Mouse (Mus musculus): Measurements from ENCODE around the gene Bdh1. TPM values are rescaled to one million over a fixed set of nuclear protein-coding genes. Genes with fewer than 3 reads are reported as not detected.

Bdh1 gene
- polyA plus RNA-seq, 1 experiment from 2014 or later, result 6.2 TPM

GRCm38 (mm10) chr16:31413777-31414176 is 8.3 kb upstream of the Bdh1 start:
- Histone ChIP-seq H3K36me3 (no peaks in the 10 kb centered on the region), H3K4me3 (no peak overlapping the region), H3K9me3 (no peaks in the 10 kb centered on the region), H3K27me3 (no peaks in the 10 kb centered on the region), H3K9ac (no peak overlapping the region), H3K27ac (no peak overlapping the region), H3K4me2 (no peak overlapping the region), H3K4me1 (no peaks in the 10 kb centered on the region)
- 56% methylated on average over 3 of the region's 3 CpGs for WGBS
- ATAC-seq (ENCODE audit: borderline replicate concordance, extremely low read depth, low FRiP score, low TSS enrichment), result no peak

- Histone ChIP-seq H3K4me2 (no peak overlapping the region), H3K36me3 (no peaks in the 10 kb centered on the region), H3K4me1 (no peaks in the 10 kb centered on the region), H3K27ac (no peak overlapping the region), H3K4me3 (no peak overlapping the region), H3K9me3 (no peaks in the 10 kb centered on the region), H3K27me3 (no peaks in the 10 kb centered on the region), H3K9ac (no peak overlapping the region)
- no peak for ATAC-seq (ENCODE audit: borderline replicate concordance, extremely low read depth, low FRiP score, low TSS enrichment)
- whole genome bisulfite sequencing, result 49% methylated on average over 9 of the region's 9 CpGs
These were observed 6.1 kb upstream of the Bdh1 start for GRCm38 (mm10) chr16:31415885-31416450.

- H3K27ac ChIP-seq, result no peak overlapping the region
- ATAC-seq (ENCODE audit: borderline replicate concordance, extremely low read depth, low FRiP score, low TSS enrichment), result no peak
- H3K4me3 ChIP-seq, result no peak overlapping the region
- no peaks in the 10 kb centered on the region for H3K9me3 ChIP-seq
- no peak overlapping the region for H3K9ac ChIP-seq
- no peaks in the 10 kb centered on the region for H3K4me1 ChIP-seq
- H3K4me2 ChIP-seq, result no peak overlapping the region
- H3K36me3 ChIP-seq, result no peaks in the 10 kb centered on the region
- WGBS, result 46% methylated on average over 3 of the region's 3 CpGs
- H3K27me3 ChIP-seq, result no peaks in the 10 kb centered on the region
These were observed 3.4 kb upstream of the Bdh1 start for GRCm38 (mm10) chr16:31418704-31419103.

DNA sequence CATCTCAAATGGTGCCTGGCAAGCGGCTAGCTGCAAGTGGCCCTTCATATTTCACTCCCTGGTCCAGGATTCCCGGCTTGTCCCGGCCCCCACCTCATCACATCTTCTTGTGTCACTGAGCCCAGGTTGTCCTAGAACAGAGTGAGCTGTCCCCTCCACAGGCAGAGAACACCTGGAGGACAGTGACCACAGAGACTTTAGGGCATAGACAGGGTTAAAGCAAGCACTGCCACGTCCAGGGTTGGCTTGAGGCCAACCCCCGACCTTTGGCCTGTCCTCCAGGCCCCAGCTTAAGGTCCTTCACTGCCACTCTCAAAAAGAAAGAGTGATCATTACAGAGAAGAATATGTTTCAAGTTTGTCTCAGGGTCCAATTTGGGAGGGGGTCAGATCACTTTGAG is 2.6 kb upstream of the Bdh1 start:
- H3K27me3 ChIP-seq, result no peaks in the 10 kb centered on the region
- ATAC-seq (ENCODE audit: borderline replicate concordance, extremely low read depth, low FRiP score, low TSS enrichment), result no peak
- H3K9me3 ChIP-seq, result no peaks in the 10 kb centered on the region
- no peaks in the 10 kb centered on the region for H3K36me3 ChIP-seq
- H3K27ac ChIP-seq, result no peak overlapping the region
- H3K4me3 ChIP-seq, result no peak overlapping the region
- no peaks in the 10 kb centered on the region for H3K4me1 ChIP-seq
- no peak overlapping the region for H3K4me2 ChIP-seq
- 58% methylated on average over 5 of the region's 5 CpGs for WGBS
- H3K9ac ChIP-seq, result no peak overlapping the region

DNA sequence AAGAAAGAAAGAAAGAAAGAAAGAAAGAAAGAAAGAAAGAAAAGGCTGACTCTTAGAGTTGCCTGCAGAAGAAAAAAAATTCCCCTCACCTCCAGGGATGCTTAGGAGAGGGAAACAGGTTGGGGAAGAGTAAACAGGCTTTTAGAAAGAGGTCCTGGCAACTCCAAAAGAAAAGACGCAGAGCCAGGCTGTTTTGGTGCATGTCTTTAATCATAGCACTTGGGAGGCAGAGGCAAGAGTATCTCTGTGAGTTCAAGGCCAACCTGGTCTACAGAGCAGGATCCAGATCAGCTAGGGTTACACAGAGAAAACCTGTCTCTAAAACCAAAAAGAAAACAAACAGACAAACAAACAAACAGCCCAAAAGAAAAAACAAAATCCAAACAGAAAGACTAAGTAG is 642 bp downstream of the Bdh1 start:
- Histone ChIP-seq H3K27ac (no peak overlapping the region), H3K27me3 (peaks cover 16% of the 10 kb centered on the region), H3K36me3 (no peaks in the 10 kb centered on the region), H3K4me3 (no peak overlapping the region), H3K9ac (no peak overlapping the region), H3K4me2 (no peak overlapping the region), H3K4me1 (no peaks in the 10 kb centered on the region), H3K9me3 (no peaks in the 10 kb centered on the region)
- 56% methylated on average over 1 of the region's 1 CpGs for WGBS
- ATAC-seq (ENCODE audit: borderline replicate concordance, extremely low read depth, low FRiP score, low TSS enrichment), result no peak

DNA sequence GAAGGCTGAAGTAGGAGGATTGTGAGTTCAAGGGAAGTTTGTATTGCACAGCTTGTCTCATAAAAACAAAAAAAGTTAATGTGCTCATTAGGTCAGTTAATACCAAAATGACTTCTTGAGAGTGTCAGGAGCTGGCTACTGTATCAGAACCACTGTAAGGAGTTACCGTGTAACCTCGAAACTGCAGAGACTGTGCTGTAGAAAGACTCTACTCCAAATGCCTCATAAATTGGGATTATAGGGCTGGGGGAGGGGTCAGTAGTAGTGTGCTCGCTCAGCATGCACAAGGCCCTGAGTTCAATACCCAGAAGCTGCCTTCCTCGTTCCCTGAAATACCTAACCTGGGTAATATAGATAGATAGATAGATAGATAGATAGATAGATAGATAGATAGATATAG is 1.3 kb downstream of the Bdh1 start:
- H3K36me3 ChIP-seq, result no peaks in the 10 kb centered on the region
- H3K9ac ChIP-seq, result no peak overlapping the region
- no peak overlapping the region for H3K27ac ChIP-seq
- peaks cover 2% of the 10 kb centered on the region for H3K4me1 ChIP-seq
- WGBS, result 80% methylated on average over 4 of the region's 4 CpGs
- H3K9me3 ChIP-seq, result no peaks in the 10 kb centered on the region
- no peak for ATAC-seq (ENCODE audit: borderline replicate concordance, extremely low read depth, low FRiP score, low TSS enrichment)
- H3K27me3 ChIP-seq, result peaks cover 23% of the 10 kb centered on the region
- H3K4me3 ChIP-seq, result no peak overlapping the region
- no peak overlapping the region for H3K4me2 ChIP-seq

- ATAC-seq (ENCODE audit: borderline replicate concordance, extremely low read depth, low FRiP score, low TSS enrichment), result no peak
These were observed 2.5 kb downstream of the Bdh1 start for GRCm38 (mm10) chr16:31424416-31425187.

DNA sequence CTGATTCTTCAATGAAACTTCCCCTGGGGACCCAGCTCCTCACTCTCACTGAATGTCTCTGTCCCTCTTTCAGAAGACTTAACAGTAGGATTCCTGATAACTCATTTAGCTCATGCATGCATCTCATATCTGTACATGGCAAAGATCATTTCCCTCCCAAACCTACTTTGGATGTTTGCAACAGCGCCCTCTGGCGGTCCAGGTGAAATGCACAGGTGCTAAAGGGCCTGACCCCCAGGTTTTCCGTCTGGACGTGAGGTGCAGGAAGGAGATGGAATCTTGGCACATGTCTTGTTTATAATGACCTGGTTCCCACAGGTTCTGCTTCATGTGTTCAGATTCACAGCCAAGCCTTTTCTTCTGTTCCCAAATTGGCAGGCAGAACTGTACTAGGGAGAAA is 3.4 kb downstream of the Bdh1 start:
- H3K27ac ChIP-seq, result no peak overlapping the region
- H3K27me3 ChIP-seq, result peaks cover 36% of the 10 kb centered on the region
- H3K36me3 ChIP-seq, result no peaks in the 10 kb centered on the region
- no peak overlapping the region for H3K4me3 ChIP-seq
- no peak for ATAC-seq (ENCODE audit: borderline replicate concordance, extremely low read depth, low FRiP score, low TSS enrichment)
- WGBS, result 2% methylated on average over 4 of the region's 4 CpGs
- no peak overlapping the region for H3K9ac ChIP-seq
- H3K4me2 ChIP-seq, result no peak overlapping the region
- H3K9me3 ChIP-seq, result no peaks in the 10 kb centered on the region
- peaks cover 17% of the 10 kb centered on the region for H3K4me1 ChIP-seq

More at GRCm38 (mm10) chr16:31424416-31425187, 2.5 kb downstream of the Bdh1 start:
- no peak overlapping the region for H3K27ac ChIP-seq
- no peaks in the 10 kb centered on the region for H3K36me3 ChIP-seq
- H3K4me2 ChIP-seq, result no peak overlapping the region
- peaks cover 12% of the 10 kb centered on the region for H3K4me1 ChIP-seq
- 71% methylated on average over 4 of the region's 4 CpGs for WGBS
- H3K9me3 ChIP-seq, result no peaks in the 10 kb centered on the region
- no peak overlapping the region for H3K4me3 ChIP-seq
- H3K9ac ChIP-seq, result no peak overlapping the region
- peaks cover 33% of the 10 kb centered on the region for H3K27me3 ChIP-seq

DNA sequence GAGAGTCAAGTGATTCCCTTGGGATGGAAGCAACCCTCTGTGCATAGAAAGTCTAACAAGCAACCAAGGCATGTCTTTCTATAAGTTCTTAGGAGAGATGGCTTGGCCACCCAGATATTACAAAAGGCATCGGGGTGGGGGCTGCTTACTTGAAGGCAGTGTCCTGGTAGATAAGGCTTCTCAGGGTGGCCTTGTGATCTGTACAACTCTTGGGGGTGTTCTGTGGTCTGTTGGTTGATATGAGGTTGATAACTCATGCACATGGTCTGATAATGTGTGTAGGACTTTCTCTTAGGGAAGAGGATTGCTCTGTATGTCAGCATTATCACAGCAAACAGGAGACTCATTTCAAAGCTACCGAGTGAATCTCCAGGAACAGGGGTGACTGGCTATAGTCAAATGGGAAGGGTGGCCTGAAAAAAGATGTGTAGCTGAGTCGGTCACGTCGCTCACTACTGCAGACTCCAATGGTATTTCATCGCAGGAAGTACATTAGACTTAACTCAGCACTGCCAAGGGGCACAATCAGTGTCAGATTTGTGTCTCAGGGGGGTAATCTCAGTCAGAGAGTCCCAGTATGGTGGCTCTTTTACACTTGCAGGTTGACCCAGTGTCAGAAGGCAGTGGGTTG is 4.5 kb downstream of the Bdh1 start:
- 77% methylated on average over 6 of the region's 6 CpGs for WGBS
- peaks cover 17% of the 10 kb centered on the region for H3K4me1 ChIP-seq
- H3K9ac ChIP-seq, result no peak overlapping the region
- H3K4me2 ChIP-seq, result no peak overlapping the region
- no peaks in the 10 kb centered on the region for H3K36me3 ChIP-seq
- H3K27me3 ChIP-seq, result peaks cover 36% of the 10 kb centered on the region
- ATAC-seq (ENCODE audit: borderline replicate concordance, extremely low read depth, low FRiP score, low TSS enrichment), result no peak
- no peaks in the 10 kb centered on the region for H3K9me3 ChIP-seq
- no peak overlapping the region for H3K27ac ChIP-seq
- H3K4me3 ChIP-seq, result no peak overlapping the region

- Histone ChIP-seq H3K4me1 (peaks cover 21% of the 10 kb centered on the region), H3K9me3 (no peaks in the 10 kb centered on the region), H3K4me2 (peak overlapping the region; percentile 95), H3K9ac (no peak overlapping the region), H3K27me3 (peaks cover 36% of the 10 kb centered on the region), H3K27ac (no peak overlapping the region), H3K36me3 (no peaks in the 10 kb centered on the region), H3K4me3 (peak overlapping the region; percentile 54)
- WGBS, result 4% methylated on average over 11 of the region's 11 CpGs
- no peak for ATAC-seq (ENCODE audit: borderline replicate concordance, extremely low read depth, low FRiP score, low TSS enrichment)
These were observed 6.2 kb downstream of the Bdh1 start for GRCm38 (mm10) chr16:31428335-31428674.

GRCm38 (mm10) chr16:31428675-31429470 is 6.8 kb downstream of the Bdh1 start:
- Histone ChIP-seq H3K36me3 (no peaks in the 10 kb centered on the region), H3K9me3 (no peaks in the 10 kb centered on the region), H3K4me2 (peak overlapping the region; percentile 95), H3K9ac (peak overlapping the region; percentile 25; the same call in 1 of the 2 replicates), H3K4me1 (peaks cover 26% of the 10 kb centered on the region), H3K27ac (no peak overlapping the region), H3K4me3 (peak overlapping the region; percentile 54), H3K27me3 (peaks cover 36% of the 10 kb centered on the region)
- WGBS, result under 1% methylated on average over 65 of the region's 65 CpGs
- ATAC-seq (ENCODE audit: borderline replicate concordance, extremely low read depth, low FRiP score, low TSS enrichment), result peak; percentile 25; the same call in 1 of the 2 replicates
